Mouse (Mus musculus) heart, postnatal 14 days (tissue): ENCODE measurements around the gene Duxbl2. TPM values are rescaled to one million over a fixed set of nuclear protein-coding genes. Genes with fewer than 3 reads are reported as not detected.
"Not testable (repeated sequence)": the region's sequence is repeated elsewhere in the genome, so short reads cannot be mapped to it uniquely, and the experiment has no call there.

ENCODE experiments used
- DNase-seq, 2 experiments: peaks; one replicate each; pipeline ENCODE4 v3.0.0; 2021 to 2022
- intact Hi-C: fragments of 180-260 bp; cut with DNase I; formaldehyde crosslinking; loops from one replicate; pipeline ENCODE4 v1.15.1; 2025
- long read RNA-seq, 2 experiments: library from polyadenylated mRNA; stranded (forward); transcript quantifications; one replicate each; pipeline ENCODE4 v2.0.0; 2021
- total RNA-seq, 2 experiments: library from RNA; stranded (reverse); gene quantifications; 2 replicates each; pipeline ENCODE4 v1.2.3; 2021

The Duxbl2 gene
- under 1 TPM; 0.17 to 0.74 TPM for total RNA-seq
- long read RNA-seq, experiment 1, result 0 reads
- long read RNA-seq, experiment 2, result 0 reads

- intact Hi-C loops, DNase-seq: not testable (repeated sequence)
Observed at GRCm38 (mm10) chr14:26118150-26118549, at the start of gene Duxbl2. Gene Duxbl2, plus strand, starts transcription at chr14:26118349.

- intact Hi-C loops, result not testable (repeated sequence)
Observed at GRCm38 (mm10) chr14:26076620-26077390, 41.3 kb upstream of the Duxbl2 start.

GRCm38 (mm10) chr14:26081216-26081615 lies 36.9 kb upstream of the Duxbl2 start, which contains the start of gene Cphx2:
Gene Cphx2, plus strand, starts transcription at chr14:26081516.
- intact Hi-C loops, DNase-seq: not testable (repeated sequence)

More at GRCm38 (mm10) chr14:26076620-26077390, 41.3 kb upstream of the Duxbl2 start:
- not testable (repeated sequence) for DNase-seq

GRCm38 (mm10) chr14:26081997-26082396 lies 36.2 kb upstream of the Duxbl2 start, which contains the start of gene Cphx3:
Gene Cphx3, plus strand, starts transcription at chr14:26082297.
- DNase-seq, result not testable (repeated sequence)

GRCm38 (mm10) chr14:26097622-26098021 lies 20.5 kb upstream of the Duxbl2 start:
- intact Hi-C loops, result not testable (repeated sequence)

More at GRCm38 (mm10) chr14:26081997-26082396, 36.2 kb upstream of the Duxbl2 start, which contains the start of gene Cphx3:
- intact Hi-C loops, result not testable (repeated sequence)

GRCm38 (mm10) chr14:26118550-26119000 lies 426 bp downstream of the Duxbl2 start:
- DNase-seq, intact Hi-C loops: not testable (repeated sequence)

More at GRCm38 (mm10) chr14:26097622-26098021, 20.5 kb upstream of the Duxbl2 start:
- not testable (repeated sequence) for DNase-seq

GRCm38 (mm10) chr14:26119095-26119494 lies 946 bp downstream of the Duxbl2 start:
- DNase-seq, intact Hi-C loops: not testable (repeated sequence)

- DNase-seq, intact Hi-C loops: not testable (repeated sequence)
Observed at GRCm38 (mm10) chr14:26147095-26147494, 28.9 kb downstream of the Duxbl2 start.

GRCm38 (mm10) chr14:26156032-26156431 lies 37.9 kb downstream of the Duxbl2 start:
- intact Hi-C loops, result not testable (repeated sequence)

GRCm38 (mm10) chr14:26161156-26161555 lies 43.0 kb downstream of the Duxbl2 start:
- DNase-seq, intact Hi-C loops: not testable (repeated sequence)

More at GRCm38 (mm10) chr14:26156032-26156431, 37.9 kb downstream of the Duxbl2 start:
- not testable (repeated sequence) for DNase-seq

- intact Hi-C loops, DNase-seq: not testable (repeated sequence)
Observed at GRCm38 (mm10) chr14:26162423-26162822, 44.3 kb downstream of the Duxbl2 start.

- DNase-seq, intact Hi-C loops: not testable (repeated sequence)
Observed at GRCm38 (mm10) chr14:26165266-26165665, 47.1 kb downstream of the Duxbl2 start.

GRCm38 (mm10) chr14:26173955-26174354 lies 55.8 kb downstream of the Duxbl2 start:
- DNase-seq, intact Hi-C loops: not testable (repeated sequence)

- DNase-seq, intact Hi-C loops: not testable (repeated sequence)
Observed at GRCm38 (mm10) chr14:26175028-26175427, 56.9 kb downstream of the Duxbl2 start.

Other genes with a start within 250 kb of the Duxbl2 start
- 1 to 10 TPM; 2.6 to 2.9 TPM for gene Plac9a, start 215.2 kb upstream of the Duxbl2 start, total RNA-seq
- 1 to 10 TPM; 1.6 to 2.1 TPM for gene Tmem254a, start 190.7 kb upstream of the Duxbl2 start, total RNA-seq
- not detected for gene Cphx1, start 180.0 kb upstream of the Duxbl2 start, total RNA-seq
- gene Duxbl1, start 139.8 kb upstream of the Duxbl2 start, total RNA-seq, result under 1 TPM in 1 of 2 experiments, not detected in 1; 0.39 TPM
- gene Gm9780, start 75.6 kb upstream of the Duxbl2 start, total RNA-seq, result 10 to 100 TPM; 21.2 to 24.0 TPM
- gene Tmem254c, start 51.0 kb upstream of the Duxbl2 start, total RNA-seq, result 10 to 100 TPM; 10.1 to 16.1 TPM
- not detected for gene Cphx2, start 36.8 kb upstream of the Duxbl2 start, total RNA-seq
- not detected for gene Cphx3, start 36.1 kb upstream of the Duxbl2 start, total RNA-seq
- 10 to 100 TPM; 50.7 to 53.6 TPM for gene Plac9b, start 64.1 kb downstream of the Duxbl2 start, total RNA-seq
- gene Tmem254b, start 88.7 kb downstream of the Duxbl2 start, total RNA-seq, result 1 to 10 TPM; 3.9 to 5.9 TPM
- gene Duxbl3, start 139.6 kb downstream of the Duxbl2 start, total RNA-seq, result under 1 TPM in 1 of 2 experiments, not detected in 1; 0.17 TPM